Mouse (Mus musculus): Measurements from ENCODE around the gene Arf5.

GRCm38 (mm10) chr6:28421469-28422000, 1.8 kb upstream of the Arf5 start:
- TF ChIP-seq POLR2A (IDR thresholded peaks at IDR 0.05; ENCODE audit: extremely low read depth, insufficient read depth, low read length) (peak; percentile 84), CTCF (IDR thresholded peaks at IDR 0.05; ENCODE audit: low read depth, low read length) (peak; percentile 96)
